8 mouse cellular contexts compared by ENCODE assay signal in the genomic region with DNA sequence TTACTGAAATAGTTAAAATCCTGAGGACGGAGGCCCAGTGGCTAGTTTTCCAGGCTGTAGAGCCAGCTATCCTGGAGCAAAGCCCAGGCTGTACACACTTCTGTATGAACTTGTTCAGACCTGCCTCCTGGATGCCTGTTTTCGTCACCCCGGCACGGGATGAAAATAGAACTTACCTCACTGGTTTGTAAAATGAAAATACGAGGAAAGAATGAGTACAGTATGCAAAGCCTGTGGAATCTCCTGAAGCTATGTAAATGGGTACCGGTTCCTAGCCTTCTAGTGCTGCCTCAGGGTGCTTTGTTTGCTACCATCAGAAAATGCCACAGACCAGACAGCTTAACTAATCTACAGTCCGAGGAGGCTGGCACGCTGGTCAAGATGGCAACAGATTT.
DNase-seq lines count a peak whose midpoint lies in the region; ATAC-seq lines count a peak whose summit lies in the region.

No protein-coding gene starts in this region.

- 10% methylated on average over 8 of the region's 8 CpGs for WGBS in heart, embryonic 12.5 days
- WGBS in lung, embryonic 16.5 days: 35% methylated on average over 8 of the region's 8 CpGs

- H3K9me3 ChIP-seq in heart, embryonic 12.5 days (replicated peaks): no peaks in the 10 kb centered on the region
- no peaks in the 10 kb centered on the region for H3K9me3 ChIP-seq in lung, embryonic 16.5 days (ENCODE audit: control insufficient read depth, low read length)

- peak overlapping the region; percentile 21 for H3K4me3 ChIP-seq in heart, embryonic 12.5 days
- peak overlapping the region; percentile 8; the same call in 1 of the 2 replicates for H3K4me3 ChIP-seq in lung, embryonic 16.5 days (ENCODE audit: low read length)

- H3K9ac ChIP-seq in heart, embryonic 12.5 days: no peak overlapping the region
- H3K9ac ChIP-seq in lung, embryonic 16.5 days (ENCODE audit: low read length): no peak overlapping the region

- peak; percentile 6 for DNase-seq in embryo, embryonic 10 days (ENCODE audit: low spot score)
- no peak for DNase-seq in embryo, embryonic 11 days
- DNase-seq in adrenal gland, postnatal 36 days: peak; percentile 30 to 31
- DNase-seq in layer of hippocampus, adult 9-10 months (ENCODE audit: low spot score): no peak

- peak overlapping the region; percentile 61 for H3K4me2 ChIP-seq in heart, embryonic 12.5 days
- peak overlapping the region; percentile 38 for H3K4me2 ChIP-seq in lung, embryonic 16.5 days (ENCODE audit: low read depth, low read length)

- peak; percentile 83 for ATAC-seq in heart, embryonic 12.5 days (ENCODE audit: insufficient number of reproducible peaks, low FRiP score)
- ATAC-seq in lung, embryonic 16.5 days (ENCODE audit: low read depth): peak; percentile 78
- no peak for ATAC-seq in inflammation-experienced regulatory T-cells, adult 6 months
- ATAC-seq in CD4-positive, CD25-positive, alpha-beta regulatory T cell, adult 4 months: no peak

- H3K27ac ChIP-seq in heart, embryonic 12.5 days (ENCODE audit: poor library complexity, severe bottlenecking): peak overlapping the region; percentile 85
- peak overlapping the region; percentile 45 for H3K27ac ChIP-seq in lung, embryonic 16.5 days (ENCODE audit: low read length)

- no peaks in the 10 kb centered on the region for H3K27me3 ChIP-seq in heart, embryonic 12.5 days (replicated peaks)
- H3K27me3 ChIP-seq in lung, embryonic 16.5 days (ENCODE audit: control insufficient read depth, insufficient read depth, low read depth, low read length): no peaks in the 10 kb centered on the region

- H3K4me1 ChIP-seq in heart, embryonic 12.5 days (replicated peaks): peaks cover 22% of the 10 kb centered on the region
- H3K4me1 ChIP-seq in lung, embryonic 16.5 days (replicated peaks; ENCODE audit: control insufficient read depth, insufficient read depth, low read length): peaks cover 10% of the 10 kb centered on the region; the same call in 1 of the 2 replicates

- no peaks in the 10 kb centered on the region for H3K36me3 ChIP-seq in heart, embryonic 12.5 days
- H3K36me3 ChIP-seq in lung, embryonic 16.5 days (ENCODE audit: control insufficient read depth, insufficient read depth, low read length): no peaks in the 10 kb centered on the region

Comparison
In these comparisons a context has a peak if more than half of its experiments do, and no peak if none do; other contexts are left out.
1. DNase-seq: peak in embryo, embryonic 10 days (single experiment) and adrenal gland, postnatal 36 days (2 of 2); none in embryo, embryonic 11 days (single experiment) and layer of hippocampus, adult 9-10 months (single experiment).
2. ATAC-seq: peak in heart, embryonic 12.5 days (single experiment) and lung, embryonic 16.5 days (single experiment); none in inflammation-experienced regulatory T-cells, adult 6 months (single experiment) and CD4-positive, CD25-positive, alpha-beta regulatory T cell, adult 4 months (single experiment).